Mouse (Mus musculus) kidney, postnatal 0 days (tissue): Measurements from ENCODE around the gene Rap1gds1. TPM values are rescaled to one million over a fixed set of nuclear protein-coding genes. Genes with fewer than 3 reads are reported as not detected.

Experiments
- ATAC-seq: fragments of 200-750 bp; cut with Nextera tagmentation; replicated peaks from 2 replicates; pipeline ENCODE4 v1.8.0; 2017; ENCODE audit warnings: low read depth, moderate number of reproducible peaks, moderate TSS enrichment, moderate library complexity; ENCODE audit not compliant: low FRiP score
- DNase-seq: peaks from one replicate; pipeline ENCODE4 v3.0.0-alpha.2; 2016; ENCODE audit warnings: low spot score
- H3K27ac ChIP-seq: fragments of 300-500 bp; sonication (generic); 2 replicates; pipeline ENCODE4 v1.5.1; 2014; ENCODE audit warnings: mild to moderate bottlenecking
- H3K27me3 ChIP-seq: fragments of 300-500 bp; sonication (generic); 2 replicates; pipeline ENCODE4 v1.6.1; 2014; ENCODE audit warnings: low read length, mixed read lengths; ENCODE audit not compliant: insufficient read depth
- H3K36me3 ChIP-seq: fragments of 300-500 bp; sonication (generic); 2 replicates; pipeline ENCODE4 v1.6.1; 2014; ENCODE audit warnings: low read length, mixed read lengths; ENCODE audit not compliant: insufficient read depth
- H3K4me1 ChIP-seq: fragments of 300-500 bp; sonication (generic); replicated peaks from 2 replicates; pipeline ENCODE4 v1.6.1; 2014; ENCODE audit warnings: antibody characterized with exemption, low read length, mixed read lengths; ENCODE audit not compliant: insufficient read depth
- H3K4me2 ChIP-seq: fragments of 300-500 bp; sonication (generic); 2 replicates; pipeline ENCODE4 v1.6.1; 2014; ENCODE audit warnings: mild to moderate bottlenecking, low read length, moderate library complexity, mixed read lengths
- H3K4me3 ChIP-seq: fragments of 300-500 bp; sonication (generic); replicated peaks from 2 replicates; pipeline ENCODE4 v1.5.1; 2014; ENCODE audit warnings: low read depth, low read length
- H3K9ac ChIP-seq: fragments of 300-500 bp; sonication (generic); 2 replicates; pipeline ENCODE4 v1.6.1; 2014; ENCODE audit warnings: low read depth, low read length
- H3K9me3 ChIP-seq: fragments of 300-500 bp; sonication (generic); replicated peaks from 2 replicates; pipeline ENCODE4 v1.6.1; 2016; ENCODE audit warnings: low read length, inconsistent platforms, mixed read lengths
- CTCF ChIP-seq: IDR thresholded peaks from 2 replicates; pipeline ENCODE4 v1.5.1; 2016; ENCODE audit warnings: antibody characterized with exemption, low read depth, mild to moderate bottlenecking, moderate library complexity
- WGBS: fragments of 180-500 bp; shearing (Covaris S2); extraction: QIAGEN DNeasy Blood & Tissue Kit; methylation state at CpG from one replicate; pipeline ENCODE4 v1.1.7; 2014; 5-methylcytosine and 5-hydroxymethylcytosine counted together
- polyA plus RNA-seq: library from polyadenylated mRNA; unstranded; fragments of >200 nt; fragmentation: Nextera tagmentation; extraction: Ambion mirVana; gene quantifications from 2 replicates; pipeline ENCODE4 v1.2.1, GENCODE M21; 2015

Rap1gds1 gene
- polyA plus RNA-seq, 1 experiment from 2014 or later, result 31.8 TPM

GRCm38 (mm10) chr3:138912504-138912903, 162.5 kb downstream of the Rap1gds1 start:
- ATAC-seq (no peak), DNase-seq (no peak)
- 90% methylated on average over 8 of the region's 8 CpGs for WGBS
- Histone ChIP-seq H3K9ac (no peak overlapping the region), H3K36me3 (no peaks in the 10 kb centered on the region), H3K4me1 (no peaks in the 10 kb centered on the region; the same call in 1 of the 2 replicates), H3K4me2 (no peak overlapping the region), H3K4me3 (no peak overlapping the region), H3K27ac (no peak overlapping the region), H3K27me3 (no peaks in the 10 kb centered on the region), H3K9me3 (no peaks in the 10 kb centered on the region)
- TF ChIP-seq CTCF, result no peak

- 86% methylated on average over 2 of the region's 2 CpGs for WGBS
- Histone ChIP-seq H3K27ac (no peak overlapping the region), H3K4me1 (no peaks in the 10 kb centered on the region), H3K4me3 (no peak overlapping the region), H3K9me3 (no peaks in the 10 kb centered on the region), H3K4me2 (no peak overlapping the region), H3K36me3 (no peaks in the 10 kb centered on the region), H3K27me3 (no peaks in the 10 kb centered on the region), H3K9ac (no peak overlapping the region)
- DNase-seq (no peak), ATAC-seq (no peak)
- TF ChIP-seq CTCF, result no peak
These were observed 165.7 kb downstream of the Rap1gds1 start for GRCm38 (mm10) chr3:138909313-138909712.

- WGBS, result 31% methylated on average over 17 of the region's 17 CpGs
- H3K27ac ChIP-seq, result no peak overlapping the region
- peak; percentile 93 for TF ChIP-seq CTCF
- H3K4me3 ChIP-seq, result no peak overlapping the region
- DNase-seq, result peak; percentile 90
- no peak overlapping the region for H3K4me2 ChIP-seq
- no peak overlapping the region for H3K9ac ChIP-seq
- no peaks in the 10 kb centered on the region for H3K36me3 ChIP-seq
- ATAC-seq, result peak; percentile 64
- H3K4me1 ChIP-seq, result no peaks in the 10 kb centered on the region
- H3K27me3 ChIP-seq, result no peaks in the 10 kb centered on the region
- H3K9me3 ChIP-seq, result no peaks in the 10 kb centered on the region
These were observed 168.7 kb downstream of the Rap1gds1 start for GRCm38 (mm10) chr3:138906112-138906880.

GRCm38 (mm10) chr3:138905678-138906077, 169.3 kb downstream of the Rap1gds1 start:
- Histone ChIP-seq H3K4me1 (no peaks in the 10 kb centered on the region), H3K4me2 (no peak overlapping the region), H3K36me3 (no peaks in the 10 kb centered on the region), H3K27ac (no peak overlapping the region), H3K9ac (no peak overlapping the region), H3K4me3 (no peak overlapping the region), H3K27me3 (no peaks in the 10 kb centered on the region), H3K9me3 (no peaks in the 10 kb centered on the region)
- ATAC-seq (no peak), DNase-seq (peak; percentile 20)
- TF ChIP-seq CTCF, result no peak
- WGBS, result 53% methylated on average over 7 of the region's 7 CpGs

- H3K9me3 ChIP-seq, result no peaks in the 10 kb centered on the region
- H3K27ac ChIP-seq, result no peak overlapping the region
- ATAC-seq (no peak), DNase-seq (no peak)
- no peak overlapping the region for H3K9ac ChIP-seq
- no peak for TF ChIP-seq CTCF
- no peak overlapping the region for H3K4me3 ChIP-seq
- 0 out of 2 replicates have a peak, but pooled peaks cover 4% of the 10 kb centered on the region for H3K36me3 ChIP-seq
- no peak overlapping the region for H3K4me2 ChIP-seq
- WGBS, result 80% methylated on average over 9 of the region's 9 CpGs
- no peaks in the 10 kb centered on the region for H3K27me3 ChIP-seq
- no peaks in the 10 kb centered on the region for H3K4me1 ChIP-seq
These were observed 174.3 kb downstream of the Rap1gds1 start for GRCm38 (mm10) chr3:138900571-138901141.

- H3K4me1 ChIP-seq, result no peaks in the 10 kb centered on the region
- no peaks in the 10 kb centered on the region for H3K27me3 ChIP-seq
- 0 out of 2 replicates have a peak, but pooled peaks cover 4% of the 10 kb centered on the region for H3K36me3 ChIP-seq
- H3K9ac ChIP-seq, result no peak overlapping the region
- no peaks in the 10 kb centered on the region for H3K9me3 ChIP-seq
- no peak overlapping the region for H3K27ac ChIP-seq
- WGBS, result 97% methylated on average over 8 of the region's 8 CpGs
- TF ChIP-seq CTCF, result no peak
- no peak overlapping the region for H3K4me3 ChIP-seq
- no peak overlapping the region for H3K4me2 ChIP-seq
- no peak for ATAC-seq
- no peak for DNase-seq
These were observed 176.9 kb downstream of the Rap1gds1 start for GRCm38 (mm10) chr3:138898055-138898454.
